Mouse (Mus musculus) testis, postnatal 10 days (tissue): ENCODE data around the gene Olfr836.
"Not testable (repeated sequence)": the region's sequence is repeated elsewhere in the genome, so short reads cannot be mapped to it uniquely, and the experiment has no call there.

Experiments used
- DNase-seq: peaks from one replicate; pipeline ENCODE4 v3.0.0; 2021; ENCODE audit warnings: low spot score

The Olfr836 gene

GRCm38 (mm10) chr9:19120082-19120481 lies at the start of gene Olfr836:
TSS of gene Olfr836 (plus strand) at chr9:19120382.
- DNase-seq = no peak

- no peak for DNase-seq
Observed at GRCm38 (mm10) chr9:19084986-19085385, 35.2 kb upstream of the Olfr836 start.

- not testable (repeated sequence) for DNase-seq
Observed at GRCm38 (mm10) chr9:19092889-19093753, 27.1 kb upstream of the Olfr836 start.

- no peak for DNase-seq
Observed at GRCm38 (mm10) chr9:19097286-19097685, 22.9 kb upstream of the Olfr836 start.

GRCm38 (mm10) chr9:19136017-19136416 lies 15.8 kb downstream of the Olfr836 start, which contains the start of gene Olfr837:
TSS of gene Olfr837 (plus strand) at chr9:19136317.
- DNase-seq = no peak
